Mouse (Mus musculus) inflammation-experienced regulatory T-cells, adult 6 months (primary cell): ENCODE data around the gene Serpina3c. TPM values are rescaled to one million over a fixed set of nuclear protein-coding genes. Genes with fewer than 3 reads are reported as not detected.
"Not testable (repeated sequence)": the region's sequence is repeated elsewhere in the genome, so short reads cannot be mapped to it uniquely, and the experiment has no call there.

Experiments
- ATAC-seq: one replicate; pipeline ENCODE4 v1.8.0; 2017
- polyA plus RNA-seq, 3 experiments: library from polyadenylated mRNA; unstranded; fragments of 100-300 nt; shearing (Covaris generic); gene quantifications; one replicate each; pipeline ENCODE4 v1.2.1; 2017

The Serpina3c gene
- polyA plus RNA-seq, result not detected

DNA sequence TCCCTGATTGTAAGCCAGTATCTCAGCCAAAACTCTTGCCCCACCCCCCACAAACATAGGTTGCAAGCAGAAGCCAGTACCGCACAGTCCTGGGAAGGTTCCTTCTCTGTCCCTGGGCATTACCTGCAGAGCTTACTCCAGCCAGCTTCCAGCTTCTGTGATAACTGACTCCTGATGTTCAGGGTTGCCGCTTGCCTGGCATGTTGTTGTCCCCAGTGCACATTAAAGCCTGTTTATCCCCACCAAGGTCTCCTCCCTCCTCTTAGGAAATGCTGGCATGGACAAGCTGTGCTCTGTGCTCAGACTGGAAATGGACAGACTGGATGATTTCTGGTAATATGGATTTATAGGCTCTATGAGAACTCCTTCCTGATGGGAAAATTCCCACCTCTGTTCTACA lies at the start of gene Serpina3c:
Gene Serpina3c (minus strand): TSS at position 215 of the 400 bp plus-strand sequence.
- ATAC-seq, result no peak

DNA sequence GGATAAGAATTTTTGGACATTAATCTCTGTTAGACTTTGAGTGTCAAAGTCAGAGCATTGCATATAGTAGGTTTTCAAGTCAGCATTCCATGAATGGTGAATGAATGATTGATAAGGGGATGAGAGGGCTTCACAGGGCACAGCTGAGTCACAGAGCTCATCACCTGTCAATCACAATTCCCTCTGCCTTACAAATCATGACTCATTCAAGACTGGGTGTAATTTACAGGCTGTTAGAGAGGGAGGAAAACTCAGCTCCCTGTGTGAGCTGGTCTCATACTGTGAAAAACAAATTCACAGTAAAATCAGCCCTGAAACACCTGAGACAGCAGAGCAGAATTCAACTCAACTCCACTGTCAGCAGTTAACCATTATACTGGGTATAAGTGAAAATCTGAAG lies 37.2 kb upstream of the Serpina3c start:
- ATAC-seq, result no peak

DNA sequence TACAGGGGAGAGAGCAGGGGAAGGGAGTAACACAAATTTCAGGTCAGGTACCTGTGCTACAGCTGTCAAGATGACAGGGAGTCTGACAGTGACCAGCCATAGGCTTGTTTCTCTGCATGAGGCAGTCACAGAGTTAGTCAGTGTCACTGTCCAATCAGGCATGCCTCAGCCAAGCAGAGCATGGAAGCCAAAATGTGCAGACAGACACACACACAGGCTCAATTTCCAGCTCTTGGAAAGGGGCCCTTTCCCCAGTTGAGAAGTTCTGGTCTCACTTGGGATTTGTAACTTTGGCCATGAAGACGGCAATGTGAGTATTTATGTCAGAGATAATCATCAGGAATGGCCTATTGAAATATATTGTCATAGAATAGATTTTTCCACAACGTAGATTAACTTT lies 35.6 kb upstream of the Serpina3c start:
- ATAC-seq, result no peak

DNA sequence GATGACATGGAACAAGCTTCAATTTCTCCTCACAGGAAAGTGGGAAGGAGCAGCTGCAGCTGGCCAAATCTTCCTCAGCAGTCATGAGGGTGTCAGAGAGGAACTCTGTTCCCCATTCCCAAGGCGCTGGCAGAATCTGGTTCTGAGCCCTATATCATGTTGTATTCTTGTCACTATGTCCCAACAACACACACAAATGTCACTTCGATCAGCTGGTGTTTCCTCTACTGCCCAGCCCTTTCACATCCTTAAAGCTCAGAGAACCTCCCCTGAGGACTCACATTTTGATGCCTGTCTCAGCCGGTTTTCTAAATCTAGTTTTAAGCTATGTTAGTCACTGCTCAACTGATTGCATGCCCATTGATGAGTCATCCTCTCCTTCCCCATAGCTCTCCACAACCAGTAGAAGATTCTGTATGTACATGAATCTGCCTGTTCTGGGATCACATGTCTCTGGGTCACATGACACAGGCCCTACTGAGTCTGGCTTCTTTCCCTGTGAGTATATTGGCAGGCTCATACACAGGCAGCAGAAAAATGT lies 32.4 kb upstream of the Serpina3c start:
- ATAC-seq, result no peak

DNA sequence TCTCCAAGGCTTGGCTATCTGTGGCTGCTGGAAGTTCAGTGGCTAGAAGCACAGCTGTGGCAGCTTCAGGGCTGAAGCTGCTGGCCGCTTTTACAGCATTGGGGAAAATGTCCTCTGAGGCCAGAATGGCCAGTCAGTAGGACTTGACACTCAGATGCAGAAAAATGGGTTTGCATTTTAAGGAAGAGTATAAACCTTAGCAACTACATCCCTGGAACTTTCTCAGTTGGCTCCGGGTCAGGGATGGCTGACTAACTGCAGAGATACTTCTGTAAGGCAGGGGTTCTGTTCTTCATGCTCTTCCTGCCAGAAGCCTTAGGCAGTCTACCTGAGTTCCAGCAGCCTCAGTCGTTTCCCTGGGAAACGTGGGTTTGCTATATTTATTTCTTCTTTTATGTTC lies 31.4 kb upstream of the Serpina3c start:
- ATAC-seq, result no peak

DNA sequence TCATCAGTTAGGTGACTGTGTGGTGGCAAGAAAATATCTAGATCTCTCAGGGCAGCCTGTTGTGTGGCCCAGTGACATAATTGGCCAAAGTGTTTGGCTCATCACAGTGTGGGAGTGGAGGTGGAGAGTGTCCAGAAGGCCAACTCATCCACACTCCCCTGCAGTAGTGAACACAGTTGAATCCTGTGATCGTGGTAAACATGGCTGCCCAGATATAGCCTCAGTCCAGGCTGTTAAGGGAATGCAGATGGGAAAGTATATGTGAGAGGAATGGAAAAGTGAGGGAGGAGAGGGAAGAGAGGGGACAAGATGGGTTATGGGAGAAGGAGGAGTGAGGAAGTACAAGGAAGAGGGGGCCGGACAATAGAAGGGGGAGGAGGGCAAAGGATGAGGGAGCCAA lies 25.3 kb upstream of the Serpina3c start:
- ATAC-seq, result no peak

DNA sequence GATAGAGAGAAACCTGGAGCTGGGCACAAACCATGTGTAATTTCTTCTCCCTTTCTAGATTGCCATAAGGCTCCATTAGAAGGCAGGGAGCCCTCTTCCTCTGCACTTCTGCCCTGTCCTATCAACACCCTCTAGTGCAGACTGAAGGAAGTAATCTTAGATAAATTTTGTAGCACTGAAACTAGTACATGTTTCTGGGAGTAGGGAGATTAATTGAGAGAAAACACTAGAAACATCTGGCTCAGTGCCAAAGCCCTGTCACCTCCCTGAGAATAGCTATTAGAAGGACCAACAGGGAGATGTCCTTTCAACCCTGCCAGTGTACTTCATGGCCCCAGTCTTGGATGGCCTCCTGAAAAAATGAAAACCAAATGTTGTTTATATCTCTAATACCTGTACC lies 24.9 kb upstream of the Serpina3c start:
- no peak for ATAC-seq

DNA sequence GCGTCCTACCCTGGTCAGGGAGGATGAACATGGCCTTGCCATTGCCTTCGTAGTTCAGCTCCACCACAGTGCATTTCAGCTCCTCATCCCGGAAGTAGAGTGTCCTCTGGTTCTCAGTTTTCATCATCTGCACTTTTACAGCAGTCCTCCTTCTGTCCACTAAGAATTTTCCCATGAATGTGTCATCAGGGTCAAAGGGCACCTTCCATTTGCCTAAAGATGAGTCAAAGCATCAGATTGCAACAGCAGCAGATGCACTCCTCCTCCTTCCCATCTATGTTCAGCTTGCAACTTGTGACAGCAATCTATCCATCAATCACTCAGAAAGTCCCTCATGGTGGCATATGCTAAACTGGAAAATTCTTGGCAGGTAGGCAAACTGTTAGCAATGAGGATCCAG lies 22.0 kb upstream of the Serpina3c start:
- ATAC-seq, result no peak

DNA sequence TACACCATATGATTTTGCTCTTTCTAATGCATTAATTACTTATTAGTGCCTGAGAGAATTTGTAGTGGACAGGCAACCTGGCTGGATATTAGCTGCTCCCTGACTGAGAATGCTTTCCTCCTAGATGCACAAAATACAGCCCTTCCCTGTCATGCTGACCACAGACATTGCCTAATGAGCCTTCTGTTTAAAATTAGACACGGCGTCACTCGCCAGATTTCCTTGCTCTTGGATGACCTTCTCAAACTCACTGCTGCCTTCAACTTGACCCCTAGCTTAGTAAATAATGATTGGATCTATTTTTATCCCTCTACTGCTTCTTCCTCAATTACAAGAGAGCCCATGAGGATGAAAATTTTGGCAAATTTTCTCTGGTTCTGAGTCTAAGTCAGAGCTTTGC lies 21.1 kb upstream of the Serpina3c start:
- ATAC-seq, result no peak

DNA sequence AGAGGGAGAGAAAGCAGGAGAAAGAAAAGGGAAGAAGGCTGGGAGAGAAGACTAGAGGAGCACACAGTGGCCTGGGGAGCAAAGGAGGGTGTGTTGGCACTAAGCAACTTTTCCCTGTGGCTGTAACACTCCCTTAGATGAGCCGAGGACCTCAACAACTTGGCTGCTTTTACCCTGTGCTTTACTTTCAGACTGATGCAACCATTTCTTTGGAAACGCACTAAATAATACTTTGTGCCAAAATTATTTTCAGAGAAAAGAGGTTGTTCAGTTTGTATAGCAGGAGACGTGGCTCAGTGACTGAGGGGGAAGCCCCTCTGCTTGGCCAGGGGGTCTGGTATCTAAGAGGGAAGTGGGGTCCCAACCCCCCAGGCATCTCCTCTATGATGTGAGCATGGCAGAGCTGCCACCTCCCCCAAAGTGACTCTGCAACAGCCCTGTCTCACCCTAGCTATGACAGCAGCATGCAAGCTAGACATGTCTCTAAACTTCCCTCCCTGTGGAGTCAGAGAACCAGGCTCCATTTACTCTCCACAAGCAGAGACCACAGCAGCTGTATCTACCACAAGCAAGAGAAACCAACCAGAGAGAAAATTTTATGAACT lies 527 bp downstream of the Serpina3c start:
- no peak for ATAC-seq

DNA sequence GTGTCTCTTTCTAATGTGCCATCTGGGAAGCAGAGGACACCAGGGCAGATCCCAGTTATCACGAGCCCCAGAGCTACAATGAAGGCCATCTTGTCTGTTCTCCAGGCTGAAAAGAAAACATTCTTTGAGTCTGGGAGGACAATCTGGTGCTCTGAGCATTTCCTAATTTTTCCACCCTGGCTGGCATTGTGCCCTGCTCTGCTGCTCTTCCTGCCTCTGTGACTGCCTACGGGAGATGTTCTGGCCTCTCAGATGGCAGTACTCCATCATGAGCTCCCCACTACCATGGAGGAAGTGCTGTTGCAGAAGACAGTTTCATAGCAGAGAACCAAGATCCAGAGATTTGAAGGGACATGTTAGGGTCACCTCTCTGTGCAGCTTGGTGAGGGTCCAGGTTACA lies 1.7 kb downstream of the Serpina3c start:
- ATAC-seq, result no peak

DNA sequence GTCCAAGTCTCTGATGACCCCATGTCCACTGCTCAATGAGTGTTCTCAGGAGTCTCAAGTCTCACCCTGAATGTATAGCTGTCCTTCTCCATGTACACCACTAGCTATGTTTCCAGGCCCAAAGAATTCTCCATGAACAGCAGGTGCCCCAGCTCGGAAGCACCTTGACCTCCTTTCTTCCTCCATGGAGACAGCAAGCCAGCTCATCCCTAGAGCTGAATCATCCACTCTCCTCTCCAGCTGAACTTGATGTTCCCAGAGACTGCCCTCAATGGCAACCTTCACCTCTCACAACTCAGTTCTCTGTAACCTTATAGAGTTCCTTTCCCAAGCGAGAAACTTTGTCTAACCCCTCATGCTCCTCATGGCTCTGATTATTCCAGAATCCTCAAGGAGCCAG lies 8.1 kb downstream of the Serpina3c start:
- ATAC-seq, result no peak

DNA sequence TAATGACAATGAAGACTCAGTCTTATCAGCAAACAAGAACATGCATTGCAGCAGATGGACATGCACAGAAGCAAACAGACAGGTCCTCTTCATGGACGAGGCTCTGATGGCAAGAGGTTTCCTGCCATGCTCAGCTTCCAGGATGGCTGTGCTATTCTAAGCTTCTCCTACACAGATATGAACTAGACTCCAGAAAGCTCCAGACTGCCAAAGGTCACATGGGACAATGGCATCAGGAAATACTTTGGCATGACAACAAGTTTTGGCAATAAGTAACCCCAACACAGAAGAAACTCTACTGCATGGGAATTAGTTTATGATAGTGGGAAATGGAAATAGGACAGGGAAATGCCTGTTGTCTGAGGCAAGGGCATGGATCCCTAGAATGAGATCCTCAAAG lies 10.4 kb downstream of the Serpina3c start:
- ATAC-seq, result no peak

DNA sequence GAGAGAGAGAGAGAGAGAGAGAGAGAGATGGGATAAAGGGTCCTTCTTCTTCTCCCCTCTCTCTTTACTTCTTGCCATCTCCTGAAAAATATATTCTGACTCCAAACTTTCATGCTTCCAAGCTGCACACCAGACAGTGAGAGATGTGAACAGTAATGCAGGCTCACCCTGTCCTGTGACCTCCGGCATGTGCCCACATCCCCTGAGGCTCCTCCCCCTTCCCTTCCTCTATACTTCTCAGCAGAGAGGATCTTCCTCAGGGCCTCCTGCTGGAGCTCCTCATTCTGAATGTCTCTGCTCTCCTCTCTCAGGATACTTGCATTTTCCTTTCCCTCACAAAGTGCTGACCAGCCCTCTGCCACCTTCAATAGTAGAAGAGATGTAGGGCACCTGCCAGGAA lies 11.2 kb downstream of the Serpina3c start:
- no peak for ATAC-seq

DNA sequence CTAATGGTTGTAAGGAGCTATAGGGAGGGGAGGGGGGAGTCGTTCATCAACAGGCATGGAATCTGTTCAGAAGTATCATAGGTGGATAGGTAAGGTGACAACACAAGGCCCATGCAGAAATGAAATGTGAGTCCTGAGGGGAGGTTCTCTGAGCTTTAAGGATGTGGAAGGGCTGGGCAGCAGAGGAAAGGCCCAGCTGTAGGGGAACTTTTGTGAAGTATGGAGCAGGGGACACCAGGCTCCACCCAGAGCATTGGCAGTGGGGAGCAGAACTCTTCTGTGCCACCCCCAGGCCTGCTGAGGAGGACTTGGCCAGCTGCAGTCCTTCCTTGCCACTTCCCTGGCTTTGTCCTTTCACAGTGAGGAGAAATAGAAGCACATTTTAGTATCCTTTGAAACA lies 12.2 kb downstream of the Serpina3c start:
- ATAC-seq, result no peak

DNA sequence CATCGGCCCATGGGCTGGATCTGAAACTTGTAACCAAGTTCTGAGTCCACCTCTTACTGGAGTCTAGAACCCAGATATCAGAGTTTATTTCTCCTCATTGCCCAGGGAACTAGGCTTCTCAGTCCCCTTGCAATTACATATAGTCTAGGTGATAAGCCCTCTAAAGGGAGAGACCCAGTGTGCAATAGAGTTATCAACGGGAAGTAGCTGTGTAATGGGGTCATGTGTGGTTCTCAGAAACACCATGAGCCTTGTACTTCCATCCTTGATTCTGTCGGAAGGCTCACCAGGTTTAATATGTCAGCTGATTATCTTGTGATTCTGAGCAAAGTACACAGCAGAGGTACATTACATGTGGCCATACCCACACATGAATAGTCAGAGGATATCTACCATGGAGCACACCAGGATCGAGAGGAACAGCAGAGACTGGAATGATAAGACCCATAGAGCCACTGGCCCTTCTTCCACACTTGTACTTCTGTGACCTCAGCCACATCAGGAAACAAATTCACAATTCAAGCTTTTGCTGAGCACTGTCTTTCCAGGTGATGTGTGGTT lies 13.0 kb downstream of the Serpina3c start:
- ATAC-seq, result no peak

DNA sequence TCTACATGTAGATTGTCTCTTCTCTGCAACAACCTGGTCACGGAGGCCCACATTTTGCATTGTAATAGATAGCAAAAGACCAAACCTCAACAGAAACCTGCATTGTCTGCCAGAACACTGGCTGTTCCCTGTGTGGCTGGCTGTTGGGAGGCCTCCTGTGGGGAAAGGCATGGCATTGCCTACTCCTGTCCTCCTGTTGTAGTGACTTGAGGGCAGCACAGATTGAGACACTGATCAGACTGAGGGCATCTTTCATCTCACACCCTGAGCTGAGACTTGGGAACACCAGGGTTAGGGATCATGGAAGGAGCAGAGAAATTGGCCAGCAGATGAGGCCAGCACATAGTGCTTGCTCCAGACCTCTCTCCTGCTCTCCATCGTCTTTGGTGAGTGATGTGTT lies 15.5 kb downstream of the Serpina3c start:
- no peak for ATAC-seq

DNA sequence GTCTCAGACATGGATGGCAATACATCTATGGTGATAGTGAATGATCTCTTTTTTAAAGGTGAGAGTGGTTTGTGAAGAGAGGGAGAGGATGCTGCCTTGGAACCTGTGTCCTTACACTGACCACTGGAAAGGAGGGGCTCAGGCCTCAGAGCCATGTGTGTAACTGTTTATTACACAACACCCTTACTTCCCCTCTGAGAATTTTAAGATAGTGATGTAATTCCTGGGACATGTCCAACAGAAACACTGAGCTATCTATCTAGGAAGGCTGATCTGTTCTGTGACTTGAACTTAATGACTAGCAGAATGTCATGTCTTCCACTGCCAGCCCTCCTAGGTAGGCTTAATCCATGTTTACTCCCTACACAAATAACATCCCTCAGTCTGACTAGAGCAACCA lies 22.6 kb downstream of the Serpina3c start:
- no peak for ATAC-seq

DNA sequence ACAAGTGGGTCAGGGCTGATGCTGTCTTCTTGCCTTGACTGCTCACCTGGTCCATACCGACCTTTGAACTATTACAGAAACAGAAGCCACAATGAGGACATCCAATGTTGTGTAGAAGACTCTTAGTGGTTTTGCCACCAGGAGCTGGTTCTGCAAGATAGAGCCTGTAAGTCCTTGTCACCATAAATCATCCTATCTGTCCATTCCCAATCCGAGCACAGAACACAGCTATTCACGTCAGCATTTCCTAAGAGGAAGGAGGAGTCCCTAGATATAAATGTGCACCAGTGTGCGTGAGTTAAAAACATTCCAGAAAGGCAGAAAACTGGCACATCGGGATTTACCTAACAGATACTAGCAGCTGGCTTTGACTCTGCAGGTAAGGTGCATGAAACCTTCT lies 26.0 kb downstream of the Serpina3c start, which contains the start of gene Serpina3b:
Gene Serpina3b (plus strand): TSS at position 301 of the 400 bp plus-strand sequence.
- no peak for ATAC-seq

DNA sequence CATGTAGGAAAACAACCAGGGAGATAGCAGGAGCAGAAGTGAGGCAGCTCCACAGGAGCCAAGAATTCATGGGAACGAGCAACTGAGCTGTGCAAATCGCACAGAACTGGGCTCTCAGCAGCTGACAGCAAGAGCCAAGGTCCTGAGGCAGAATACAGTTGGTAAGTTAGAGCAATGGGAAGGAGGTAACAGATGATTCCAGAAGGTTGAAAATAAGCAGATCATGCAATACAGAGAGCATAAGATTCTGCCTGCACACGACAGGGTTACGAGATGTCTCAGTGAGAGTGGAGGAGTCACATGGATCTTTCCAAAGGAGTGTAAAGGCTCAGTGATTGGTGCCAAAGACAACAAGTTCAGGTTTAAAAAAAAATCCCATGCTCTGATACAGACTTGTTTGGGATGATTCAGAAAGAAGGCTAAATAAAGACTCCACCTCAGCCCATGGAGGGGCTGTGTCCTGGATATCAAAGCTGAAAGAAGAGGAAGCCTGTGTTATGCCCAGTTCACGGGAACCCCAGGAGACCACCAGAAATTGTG lies 28.6 kb downstream of the Serpina3c start:
- no peak for ATAC-seq

DNA sequence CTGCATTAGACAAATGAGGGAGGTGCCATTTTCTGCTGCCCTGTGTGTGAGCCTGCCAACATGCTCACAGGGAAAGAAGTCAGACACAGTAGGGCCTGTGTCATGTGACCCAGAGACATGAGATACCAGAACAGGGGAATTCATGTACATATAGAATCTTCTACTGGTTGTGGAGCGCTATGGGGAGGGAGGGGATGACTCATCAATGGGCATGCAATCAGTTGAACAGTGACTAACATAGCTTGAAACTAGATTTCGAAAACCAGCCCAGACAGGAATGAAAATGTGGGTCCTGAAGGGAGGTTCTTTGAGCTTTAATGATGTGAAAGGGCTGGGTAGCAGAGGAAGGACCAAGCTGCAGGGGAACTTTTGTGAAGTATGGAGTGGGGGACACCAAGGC lies 29.7 kb downstream of the Serpina3c start:
- no peak for ATAC-seq

DNA sequence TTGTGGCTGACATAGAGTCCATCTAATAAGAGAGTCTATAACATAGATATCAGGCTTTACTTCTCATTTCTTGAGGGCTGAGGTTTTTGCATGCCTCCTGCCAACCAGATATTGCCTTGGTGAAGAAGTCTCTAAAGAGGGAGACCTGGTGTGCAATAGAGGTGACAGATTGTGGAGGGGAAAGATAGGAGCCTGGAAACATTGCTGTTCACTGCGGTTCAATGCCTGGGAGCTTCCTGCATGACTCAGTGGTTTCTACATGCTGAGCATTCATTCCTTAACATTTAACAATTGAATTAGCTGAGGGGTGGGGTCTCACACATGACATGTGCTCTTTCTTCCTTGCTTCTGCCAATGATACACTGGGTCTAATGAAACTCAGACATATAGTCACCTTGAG lies 30.6 kb downstream of the Serpina3c start:
- ATAC-seq, result no peak

DNA sequence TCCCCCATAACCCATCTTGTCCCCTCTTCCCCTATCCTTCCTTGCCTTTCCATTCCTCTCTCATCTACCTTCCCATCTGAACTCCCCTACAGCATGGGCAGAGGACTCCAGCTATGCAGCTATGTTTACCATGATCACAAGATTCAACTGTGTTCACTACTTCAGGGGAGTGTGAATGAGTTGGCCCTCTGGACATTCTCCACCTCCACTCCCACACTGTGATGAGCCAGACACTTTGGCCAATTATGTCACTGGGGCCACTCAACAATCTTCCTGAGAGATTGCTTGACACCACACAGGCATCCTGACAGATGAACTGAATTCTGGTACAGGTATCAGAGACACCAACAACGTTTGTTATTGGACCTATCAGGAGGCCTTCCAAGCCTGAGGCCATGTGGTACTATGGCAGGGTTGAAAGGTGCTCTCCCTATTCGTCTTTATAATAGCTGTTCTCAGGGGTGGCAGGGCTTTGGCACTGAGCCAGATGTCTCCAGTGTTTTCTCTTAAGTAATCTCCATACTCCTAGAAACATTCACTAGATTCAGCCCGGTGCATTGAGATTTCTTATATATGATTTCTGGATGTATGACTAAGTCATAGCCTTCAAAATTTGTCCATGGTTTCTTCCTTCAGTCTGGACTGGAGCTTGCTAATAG lies 38.6 kb downstream of the Serpina3c start:
- ATAC-seq, result no peak

DNA sequence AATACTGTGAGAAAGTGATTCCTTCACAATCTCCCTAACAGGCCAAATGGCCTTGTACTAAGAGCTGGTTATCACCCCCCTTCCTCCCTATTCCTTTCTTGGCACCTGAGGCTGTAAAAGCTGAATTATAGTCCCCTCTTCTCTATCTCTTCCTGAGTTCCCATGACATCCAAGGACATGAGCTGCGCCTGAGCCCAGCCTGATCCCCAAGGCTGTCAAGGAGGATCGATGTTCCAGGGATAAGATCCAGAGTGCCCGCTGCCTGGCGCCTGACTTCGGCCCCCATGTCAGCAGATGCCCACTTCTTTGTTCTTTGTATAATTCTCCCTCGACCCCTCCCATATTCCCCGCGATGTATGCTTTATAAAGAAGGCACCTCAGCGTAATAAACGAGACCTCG lies 41.3 kb downstream of the Serpina3c start, which contains the start of gene Serpina3a:
Gene Serpina3a (plus strand): TSS at position 392 of the 400 bp plus-strand sequence.
- ATAC-seq, result not testable (repeated sequence)
